Mouse (Mus musculus) heart, postnatal 0 days (tissue): Measurements from ENCODE around the gene Myocos.

Experiments used
- CTCF ChIP-seq: IDR thresholded peaks from 2 replicates; pipeline ENCODE4 v1.5.1; 2016; ENCODE audit warnings: antibody characterized with exemption, control low read depth, low read depth
- EP300 ChIP-seq: IDR thresholded peaks from 2 replicates; pipeline ENCODE4 v1.6.1; 2016; ENCODE audit warnings: antibody characterized with exemption, low read depth

DNA sequence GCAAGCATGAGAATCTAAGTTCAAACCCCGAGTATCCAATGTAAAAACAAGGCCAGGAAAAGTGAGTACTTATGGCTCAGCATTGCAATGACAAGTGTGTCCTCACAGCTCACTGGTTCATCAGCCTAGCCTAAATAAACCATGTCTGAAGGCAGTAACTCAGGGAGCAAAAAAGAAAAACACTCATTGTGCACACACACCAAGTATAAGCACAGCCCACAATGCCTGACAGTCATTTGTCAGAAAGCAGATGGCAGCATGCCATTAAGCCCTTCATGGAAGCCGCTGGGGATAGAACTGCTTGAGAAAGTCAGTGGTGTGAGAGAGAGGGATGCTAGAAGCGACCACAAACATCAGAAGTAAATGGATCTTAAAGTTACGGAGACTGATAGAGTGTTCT, 56.7 kb downstream of the Myocos start:
- TF ChIP-seq CTCF = no peak
- TF ChIP-seq EP300 = no peak
